Mouse (Mus musculus) mesoderm, embryonic 11.5 days (tissue): ENCODE measurements around the gene Gmppb.

Experiments
- DNase-seq: peaks from one replicate; pipeline ENCODE4 v3.0.0-alpha.2; 2012; ENCODE audit warnings: low read depth, low spot score

The Gmppb gene

DNA sequence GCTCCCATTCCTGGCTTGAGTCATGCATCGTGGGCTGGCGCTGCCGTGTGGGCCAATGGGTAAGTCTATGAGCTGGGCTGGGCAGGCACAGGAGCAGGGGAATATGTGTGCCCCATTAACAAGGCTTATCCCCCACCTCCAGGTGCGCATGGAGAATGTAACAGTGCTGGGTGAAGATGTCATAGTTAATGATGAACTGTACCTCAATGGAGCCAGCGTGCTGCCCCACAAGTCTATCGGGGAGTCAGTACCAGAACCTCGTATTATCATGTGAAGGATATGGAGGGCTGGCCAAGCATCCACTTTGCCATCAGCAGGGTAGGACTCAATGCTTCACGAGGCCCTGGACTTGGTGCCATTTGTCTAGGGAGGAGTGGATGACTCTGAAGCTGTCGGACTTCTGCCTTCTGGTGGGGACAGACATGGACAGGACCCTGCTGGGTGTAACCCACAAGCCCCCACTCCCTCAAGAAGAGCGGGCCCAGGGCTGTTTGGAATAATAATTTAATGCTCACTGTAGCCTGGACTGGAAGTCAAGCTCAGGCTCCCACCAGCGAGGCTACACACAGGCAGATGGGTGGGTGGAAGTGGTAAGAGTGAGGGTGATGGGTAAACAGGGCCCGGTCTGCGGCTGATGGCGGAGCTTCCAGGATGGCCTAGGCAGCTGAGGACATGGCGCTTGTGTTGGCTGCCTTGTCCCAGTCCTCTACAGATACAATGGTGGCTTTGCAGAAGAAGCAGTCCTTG is 2.3 kb downstream of the Gmppb start:
- no peak for DNase-seq

DNA sequence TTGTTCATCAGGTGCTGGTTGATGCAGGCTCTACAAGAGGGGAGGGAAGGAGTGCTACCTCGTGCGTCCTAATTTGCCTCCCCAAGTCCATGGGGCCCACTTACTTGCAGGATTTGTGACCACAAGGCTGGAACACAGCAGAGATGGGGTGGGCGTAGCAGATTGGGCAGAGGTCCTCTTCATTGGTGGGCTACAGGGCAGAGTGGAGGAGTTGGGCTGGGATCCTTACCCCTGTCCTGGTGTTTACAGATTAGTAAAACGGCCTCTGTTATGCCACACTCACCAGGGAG is 2.8 kb downstream of the Gmppb start:
- no peak for DNase-seq

DNA sequence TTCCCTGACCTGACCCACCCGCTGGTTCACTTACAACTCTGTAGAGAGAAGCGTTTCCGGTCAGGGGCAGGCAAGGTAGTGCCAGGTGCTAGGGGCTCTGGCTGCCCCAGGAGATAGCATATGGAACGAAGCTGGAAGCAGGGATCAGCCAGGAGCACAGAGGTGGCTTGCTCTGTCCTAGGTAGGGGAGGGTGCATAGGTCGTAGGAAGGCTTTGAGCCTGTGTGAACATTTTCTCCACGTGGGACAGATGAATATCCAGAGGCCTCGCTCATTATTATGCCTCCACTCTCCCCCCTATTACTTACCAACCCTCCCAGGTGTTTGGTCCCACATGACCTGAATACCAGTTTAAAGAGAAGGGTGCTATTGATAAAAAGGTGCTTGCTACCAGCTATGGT is 3.4 kb downstream of the Gmppb start:
- DNase-seq: no peak

DNA sequence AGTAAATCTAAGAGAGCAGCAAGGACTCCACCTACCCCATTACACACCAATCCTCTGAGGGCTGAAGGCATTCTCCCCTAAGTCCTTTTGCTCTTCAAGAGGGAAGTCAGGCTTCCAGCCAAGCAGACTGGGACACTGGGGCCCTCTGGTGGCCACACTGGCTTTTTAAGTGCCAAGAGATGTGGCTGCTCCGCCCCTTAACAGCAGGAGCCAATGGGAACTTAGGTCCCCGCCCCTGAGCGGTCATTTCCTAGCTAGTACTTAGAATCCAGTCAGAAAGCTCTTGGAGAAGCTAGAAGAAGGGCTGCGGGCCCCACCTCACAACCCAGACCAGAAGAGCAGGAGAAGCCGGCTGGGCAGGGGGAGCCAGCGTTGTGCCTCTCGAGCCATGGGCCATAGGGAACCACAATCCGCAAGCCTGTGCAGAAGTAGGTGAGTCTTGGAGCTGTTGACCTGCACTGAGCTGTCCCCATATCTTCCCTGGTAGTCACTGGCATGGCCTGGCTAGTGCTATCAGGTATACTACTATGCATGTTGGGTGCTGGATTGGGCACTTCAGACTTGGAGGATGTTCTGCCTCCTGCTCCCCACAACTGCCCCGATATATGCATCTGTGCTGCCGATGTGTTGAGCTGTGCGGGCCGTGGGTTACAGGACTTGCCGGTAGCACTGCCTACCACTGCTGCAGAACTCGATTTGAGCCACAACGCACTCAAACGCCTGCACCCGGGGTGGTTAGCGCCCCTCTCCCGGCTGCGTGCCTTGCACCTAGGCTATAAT is 4.0 kb downstream of the Gmppb start, which contains the start of gene Amigo3:
Gene Amigo3 (plus strand): TSS at position 275 of the 780 bp plus-strand sequence.
- peak; percentile 95 for DNase-seq

DNA sequence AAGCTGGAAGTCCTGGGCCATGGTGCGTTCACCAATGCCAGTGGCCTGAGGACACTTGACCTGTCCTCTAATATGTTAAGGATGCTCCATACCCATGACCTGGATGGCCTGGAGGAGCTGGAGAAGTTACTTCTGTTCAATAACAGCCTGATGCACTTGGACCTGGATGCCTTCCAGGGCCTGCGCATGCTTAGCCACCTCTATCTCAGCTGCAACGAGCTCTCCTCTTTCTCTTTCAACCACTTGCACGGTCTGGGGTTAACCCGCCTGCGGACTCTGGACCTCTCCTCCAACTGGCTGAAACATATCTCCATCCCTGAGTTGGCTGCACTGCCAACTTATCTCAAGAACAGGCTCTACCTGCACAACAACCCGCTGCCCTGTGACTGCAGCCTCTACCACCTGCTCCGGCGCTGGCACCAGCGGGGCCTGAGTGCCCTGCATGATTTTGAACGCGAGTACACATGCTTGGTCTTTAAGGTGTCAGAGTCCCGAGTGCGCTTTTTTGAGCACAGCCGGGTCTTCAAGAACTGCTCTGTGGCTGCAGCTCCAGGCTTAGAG is 4.7 kb downstream of the Gmppb start:
- no peak for DNase-seq

DNA sequence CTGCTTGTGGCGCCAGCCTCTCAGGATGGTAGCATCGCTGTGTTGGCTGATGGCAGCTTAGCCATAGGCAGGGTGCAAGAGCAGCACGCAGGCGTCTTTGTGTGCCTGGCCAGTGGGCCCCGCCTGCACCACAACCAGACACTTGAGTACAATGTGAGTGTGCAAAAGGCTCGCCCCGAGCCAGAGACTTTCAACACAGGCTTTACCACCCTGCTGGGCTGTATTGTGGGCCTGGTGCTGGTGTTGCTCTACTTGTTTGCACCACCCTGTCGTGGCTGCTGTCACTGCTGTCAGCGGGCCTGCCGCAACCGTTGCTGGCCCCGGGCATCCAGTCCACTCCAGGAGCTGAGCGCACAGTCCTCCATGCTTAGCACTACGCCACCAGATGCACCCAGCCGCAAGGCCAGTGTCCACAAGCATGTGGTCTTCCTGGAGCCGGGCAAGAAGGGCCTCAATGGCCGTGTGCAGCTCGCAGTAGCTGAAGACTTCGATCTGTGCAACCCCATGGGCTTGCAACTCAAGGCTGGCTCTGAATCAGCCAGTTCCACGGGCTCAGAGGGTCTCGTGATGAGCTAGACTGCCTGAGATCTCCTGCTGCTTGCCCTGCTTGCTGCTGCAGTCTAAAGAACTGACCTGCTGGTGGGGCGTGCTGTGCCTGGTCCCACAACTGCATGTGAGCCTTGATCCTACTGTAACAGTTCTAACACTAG is 5.4 kb downstream of the Gmppb start:
- no peak for DNase-seq

DNA sequence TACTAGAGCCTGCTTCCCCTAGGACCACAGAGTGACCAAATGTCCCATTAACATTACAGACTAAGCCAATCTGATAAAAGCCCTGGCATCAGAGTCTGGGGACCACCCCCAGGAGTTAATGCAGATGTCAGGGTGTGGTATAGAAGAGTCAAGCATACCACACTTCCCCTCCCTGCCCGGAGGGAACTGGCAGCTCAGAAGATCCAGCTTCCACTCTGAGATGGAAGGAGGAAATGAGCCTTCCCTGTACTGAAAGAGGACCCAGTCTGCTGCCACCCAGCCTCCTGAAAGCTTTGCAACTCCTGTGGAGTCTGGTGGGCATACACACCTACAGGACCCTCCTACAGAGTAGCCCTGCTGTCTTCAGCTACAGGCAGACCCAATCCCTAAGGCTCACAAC is 6.0 kb downstream of the Gmppb start:
- no peak for DNase-seq

DNA sequence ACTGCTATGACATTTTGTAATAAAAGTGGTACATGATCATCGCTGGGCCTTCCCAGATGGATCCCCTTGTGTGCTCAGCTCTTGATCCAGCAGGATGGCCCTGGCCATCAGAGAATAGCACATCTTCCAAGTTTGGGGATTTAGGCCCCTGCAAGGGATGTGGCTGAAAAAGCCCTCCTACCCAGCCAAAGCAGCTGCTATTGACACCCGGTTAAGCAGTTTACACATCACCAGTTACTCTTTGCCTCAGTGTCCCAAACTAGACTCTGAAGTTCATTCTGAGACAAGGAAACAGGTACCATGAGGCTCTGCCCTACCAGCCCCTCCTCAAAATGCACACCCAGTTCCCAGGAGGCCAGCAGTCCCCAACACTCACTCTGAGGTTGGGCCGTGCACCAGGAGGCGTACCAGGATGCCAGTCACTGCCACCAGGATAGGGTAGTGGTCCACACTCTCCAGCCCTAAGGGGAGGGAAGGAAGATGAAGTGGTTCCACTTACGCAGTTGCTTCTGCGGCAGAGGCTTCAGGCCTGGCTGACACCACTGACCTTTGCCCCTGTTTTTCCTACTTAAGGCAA is 6.7 kb downstream of the Gmppb start:
- DNase-seq: no peak

DNA sequence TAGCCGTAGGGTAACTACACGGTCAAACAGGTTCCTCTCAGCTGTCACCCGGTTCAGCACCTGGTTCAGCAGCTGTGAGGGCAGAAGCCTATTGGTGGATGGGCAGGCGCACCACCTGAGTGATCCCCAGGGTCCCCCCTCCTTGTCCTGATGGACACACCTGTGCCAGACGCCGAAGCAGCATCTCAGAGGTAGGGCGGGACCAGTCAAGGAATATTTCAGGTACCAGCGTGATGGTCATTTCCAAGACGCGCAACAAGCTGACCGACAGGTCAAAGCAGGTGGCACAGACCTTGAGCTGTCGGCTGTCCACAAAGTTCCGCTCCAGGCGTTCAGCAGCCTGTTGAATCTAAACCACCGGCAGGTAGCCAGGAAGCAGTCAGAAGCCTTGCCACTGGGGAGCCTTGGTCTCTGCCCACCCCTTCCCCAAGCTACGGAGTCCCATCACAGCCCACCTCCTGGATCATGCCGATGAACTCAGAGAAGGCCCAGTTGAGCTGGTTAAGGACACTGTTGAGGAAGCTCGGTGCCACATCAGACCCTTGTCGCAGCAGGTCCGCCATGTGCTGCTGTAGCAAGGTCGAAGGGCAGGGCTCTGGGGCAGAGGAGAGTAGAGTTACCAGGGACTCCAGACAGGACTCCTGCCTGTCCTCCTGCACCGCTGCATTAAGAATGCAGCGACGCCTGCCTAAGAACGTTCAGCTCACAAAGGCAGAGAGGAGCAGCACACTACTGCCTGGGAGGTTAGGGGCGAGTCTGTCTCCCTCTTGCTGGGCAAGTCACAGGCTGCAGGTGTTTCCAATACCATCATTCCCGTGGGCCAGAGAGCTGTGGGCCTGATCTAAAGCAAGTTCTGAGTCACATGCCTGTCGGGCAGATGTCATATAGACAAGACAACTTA is 7.6 kb downstream of the Gmppb start:
- DNase-seq: no peak

DNA sequence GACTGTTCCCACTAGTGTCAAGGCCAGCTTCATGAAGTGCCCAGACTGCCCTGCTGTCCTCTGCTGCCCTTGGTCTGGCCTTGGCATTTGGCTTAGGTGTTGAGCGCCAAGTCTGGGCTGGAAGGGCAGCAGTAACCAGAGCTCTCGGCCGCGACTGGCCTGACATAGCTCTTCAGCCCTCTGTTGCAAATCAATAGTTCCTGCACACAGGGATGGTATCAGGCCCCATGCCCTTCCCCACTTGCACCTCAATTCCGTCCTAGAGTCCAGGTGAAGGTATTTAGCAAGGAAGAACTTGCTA is 8.2 kb downstream of the Gmppb start:
- no peak for DNase-seq

DNA sequence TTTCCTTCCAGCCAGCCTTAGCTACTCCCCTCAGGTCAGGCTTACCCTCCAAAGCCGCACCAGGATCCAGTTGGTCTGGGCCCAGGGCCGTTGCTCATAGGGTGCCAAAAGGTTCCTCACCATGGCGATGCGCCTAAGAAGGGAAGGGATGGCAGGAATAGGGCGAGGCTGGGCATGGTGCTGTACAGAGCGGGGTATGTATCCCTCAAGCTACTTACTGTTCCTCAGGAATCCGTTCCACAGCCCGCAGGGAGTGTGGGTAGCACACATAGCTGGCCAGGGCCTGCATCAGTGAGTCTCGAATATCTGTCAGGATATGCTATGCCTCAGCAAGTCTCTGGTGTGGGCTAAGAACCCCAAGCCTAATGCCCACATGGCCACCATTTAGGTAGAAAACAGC is 9.2 kb downstream of the Gmppb start:
- no peak for DNase-seq

DNA sequence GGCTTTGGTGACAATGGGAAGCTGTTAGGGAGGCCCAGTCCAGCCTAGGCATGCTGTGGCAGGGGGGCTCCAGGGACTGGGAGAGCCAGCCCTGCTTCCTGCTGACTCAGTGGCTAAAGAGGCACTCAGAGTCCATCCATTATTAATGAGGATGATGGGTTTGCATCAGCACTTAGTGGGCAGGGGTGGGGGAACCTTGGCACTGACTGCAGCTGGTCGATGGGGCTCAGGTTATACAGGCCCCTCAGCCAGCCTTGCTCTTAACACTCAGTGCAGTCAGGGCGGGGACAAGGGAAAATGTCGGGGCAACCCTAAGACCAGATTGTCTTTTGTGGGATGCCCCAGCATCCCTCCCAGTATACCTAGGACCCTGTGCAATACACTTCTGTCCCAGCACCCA is 13.1 kb downstream of the Gmppb start:
- no peak for DNase-seq

DNA sequence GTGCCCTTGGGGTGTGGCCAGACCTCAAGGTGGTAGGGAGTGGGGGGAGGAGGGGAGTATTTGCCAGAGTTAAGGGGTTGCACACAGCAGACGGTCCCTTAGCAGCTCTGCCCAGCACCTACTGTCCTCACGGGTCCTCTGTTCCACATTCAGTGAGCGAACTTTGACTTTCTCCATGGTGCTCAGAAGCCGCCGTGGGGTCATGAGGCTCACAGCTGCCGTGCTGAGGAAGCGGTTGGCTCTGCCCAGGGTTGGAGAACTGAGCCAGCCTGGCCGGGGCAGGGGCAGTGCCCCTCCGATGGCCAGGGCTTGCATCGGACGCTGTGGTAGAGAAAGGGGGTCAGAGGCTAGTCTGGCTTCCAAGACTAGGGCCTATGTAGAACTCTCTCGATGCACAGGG is 14.3 kb downstream of the Gmppb start:
- no peak for DNase-seq

DNA sequence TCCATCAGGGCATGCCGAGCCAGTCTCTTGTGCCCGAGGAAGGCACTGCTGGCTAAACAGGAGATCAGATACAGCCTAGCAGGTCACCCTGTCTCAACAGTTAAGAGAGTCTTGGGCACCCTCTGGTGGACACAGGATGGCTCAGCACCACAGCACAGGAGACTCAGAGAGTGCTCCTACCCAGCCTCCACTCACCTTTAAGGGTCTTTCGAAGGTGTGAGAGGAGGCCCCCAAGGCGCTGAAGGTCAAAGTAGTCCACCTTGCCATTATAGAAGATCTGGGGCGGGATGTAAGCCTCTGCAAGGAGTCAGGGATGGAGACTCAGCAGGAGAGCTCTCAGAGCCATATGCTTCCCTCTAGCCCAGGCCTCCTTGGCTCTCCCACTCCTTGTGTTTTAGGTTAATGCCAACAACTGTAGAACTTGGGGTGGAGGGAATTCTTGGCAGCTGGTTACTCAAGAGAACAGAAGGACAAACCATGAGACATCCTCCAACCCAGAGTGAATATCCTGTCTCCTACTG is 16.5 kb downstream of the Gmppb start:
- peak; percentile 53 for DNase-seq

DNA sequence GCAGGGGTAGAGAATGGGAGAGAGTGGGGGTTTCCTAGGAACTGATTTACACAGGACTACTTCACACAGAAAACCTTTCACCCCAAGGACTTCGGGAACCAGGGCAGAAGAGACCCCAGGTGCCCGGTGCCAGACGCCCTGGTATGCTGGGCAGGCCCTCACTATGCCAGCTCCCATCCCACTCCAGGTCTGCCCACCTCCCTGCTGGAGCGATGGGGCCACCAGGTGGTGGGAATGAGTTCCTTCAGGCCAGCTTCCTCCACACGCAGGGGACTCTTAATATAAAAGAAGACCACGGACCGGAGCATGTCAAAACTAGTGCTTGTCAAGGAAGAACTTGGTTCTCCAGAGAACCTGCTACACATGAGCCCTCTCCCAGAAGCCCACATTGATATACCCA is 18.2 kb downstream of the Gmppb start:
- DNase-seq: no peak

DNA sequence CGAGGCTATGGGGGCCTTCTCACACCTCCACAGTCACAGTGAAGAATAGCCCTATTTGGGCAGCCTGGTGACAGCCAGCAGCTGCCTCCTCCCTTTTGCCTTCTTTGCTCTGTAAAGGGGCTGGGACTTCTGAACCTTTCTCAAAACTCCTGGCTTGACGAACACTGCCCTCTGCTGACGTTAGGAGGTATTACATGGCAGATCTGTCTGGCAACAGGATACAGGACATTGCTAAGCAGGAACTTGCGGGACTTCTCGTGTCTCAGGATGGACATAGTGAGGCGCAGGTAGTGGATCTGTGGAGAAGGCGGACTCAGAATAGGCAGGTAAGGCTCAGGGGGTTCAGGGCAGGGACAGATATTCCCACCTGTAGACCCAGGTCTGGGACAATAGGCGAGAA is 18.9 kb downstream of the Gmppb start:
- peak; percentile 91 for DNase-seq

DNA sequence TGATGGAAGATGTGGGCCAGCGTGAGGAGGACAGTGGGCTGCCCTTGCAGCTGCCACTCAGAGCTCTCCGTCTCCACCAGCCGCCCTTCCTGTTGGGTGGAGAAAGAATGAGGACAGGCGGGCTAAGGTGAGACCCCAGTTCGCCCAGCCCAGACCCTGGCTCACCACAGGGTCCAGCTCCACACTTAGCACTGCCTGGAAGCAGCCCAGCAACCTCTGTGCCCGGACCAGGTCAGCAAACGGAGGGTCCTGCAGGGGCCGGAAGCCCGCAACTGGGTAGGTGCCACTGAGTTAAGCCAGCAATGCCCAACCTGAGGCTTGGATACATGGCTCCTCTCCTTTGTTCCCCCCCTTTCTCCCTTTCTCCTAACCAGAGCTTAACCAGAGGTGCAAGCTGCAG is 20.0 kb downstream of the Gmppb start:
- DNase-seq: no peak

DNA sequence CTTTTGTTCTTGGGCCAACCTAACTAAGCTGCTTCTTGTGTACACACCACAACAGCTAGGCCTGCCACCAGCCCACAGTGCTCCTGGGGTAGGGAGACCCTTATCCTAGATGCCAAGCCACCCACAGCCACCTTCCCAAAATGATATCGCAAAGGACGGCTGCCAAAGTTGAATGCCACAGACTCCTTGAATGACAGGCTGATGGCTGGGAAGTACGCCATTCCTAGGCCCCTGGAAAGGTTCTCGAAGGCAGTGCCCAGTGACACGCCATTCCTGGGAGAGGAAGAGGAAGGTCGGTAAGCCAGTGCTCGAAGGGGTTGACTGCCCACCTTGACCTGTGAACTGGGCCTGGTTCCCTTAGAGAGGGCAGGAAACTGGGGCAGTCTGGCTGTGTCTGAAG is 20.5 kb downstream of the Gmppb start:
- DNase-seq: no peak

DNA sequence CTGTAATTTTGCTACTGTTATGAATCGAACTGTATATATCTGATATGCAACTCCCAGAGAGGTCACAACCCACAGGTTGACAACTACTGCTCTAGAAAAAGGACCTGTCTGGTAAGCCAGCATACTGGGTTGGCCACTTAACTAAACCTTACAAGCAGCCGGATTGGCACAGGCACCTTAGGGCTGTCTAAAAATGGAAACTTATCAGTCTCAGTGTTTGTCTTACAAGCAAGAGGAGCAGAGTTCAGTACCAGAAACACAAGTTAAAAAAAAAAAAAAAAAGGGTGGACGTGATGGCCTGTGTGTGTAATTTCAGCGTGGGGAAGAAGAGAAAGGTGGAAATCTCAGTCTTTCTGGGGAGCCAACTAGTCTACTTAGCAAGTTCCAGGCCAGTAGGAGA is 22.8 kb downstream of the Gmppb start:
- DNase-seq: no peak

DNA sequence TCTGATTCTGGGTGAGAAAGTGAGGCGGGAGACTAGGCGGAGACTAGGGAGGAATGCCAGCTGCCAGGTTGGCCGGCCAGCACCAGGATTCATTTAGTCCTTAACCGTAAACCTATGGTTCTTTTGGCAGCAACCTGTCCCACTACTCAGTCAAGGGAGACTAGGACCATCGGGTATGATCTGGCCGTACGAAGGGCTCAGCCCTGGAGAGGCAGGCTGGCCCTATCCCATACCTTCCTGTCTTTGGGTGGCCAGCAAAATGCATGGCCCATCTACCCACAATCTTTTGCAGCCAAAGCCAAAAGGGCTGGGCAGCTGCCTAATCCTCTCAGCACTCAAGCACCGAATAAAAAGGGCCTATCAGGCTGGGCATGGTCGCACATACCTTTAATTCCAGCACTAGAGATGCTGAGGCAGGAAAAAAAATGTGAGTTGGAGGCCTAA is 23.5 kb downstream of the Gmppb start:
- DNase-seq: no peak
